Mouse (Mus musculus): Measurements from ENCODE around the gene Bfar.

DNA sequence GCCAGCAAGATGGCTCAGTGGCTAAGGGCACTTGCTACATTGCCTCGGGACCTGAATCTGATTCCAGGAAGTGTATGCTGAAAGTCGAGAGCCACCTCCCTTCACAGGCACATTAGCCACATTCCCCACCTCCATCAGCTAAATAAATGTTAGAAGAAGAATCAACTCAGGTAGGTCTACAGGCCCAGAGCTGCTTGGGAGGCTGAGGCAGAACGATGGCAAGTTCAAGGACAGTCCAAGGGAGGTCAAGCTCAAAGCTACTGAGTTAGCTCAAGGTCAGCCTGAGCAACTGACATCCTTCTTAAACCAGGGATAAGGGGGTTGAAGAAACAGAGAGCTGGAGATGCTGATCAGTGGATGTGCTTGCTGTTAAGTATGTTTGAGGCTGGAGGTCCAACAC is 61.1 kb downstream of the Bfar start:
- TF ChIP-seq POLR2A (IDR thresholded peaks at IDR 0.05; ENCODE audit: borderline replicate concordance, extremely low read depth, low read depth, low read length) (no peak), CTCF (IDR thresholded peaks at IDR 0.05; ENCODE audit: insufficient read depth, low read length) (no peak)

Measured in lung, adult 2 months (tissue).